Mouse (Mus musculus) c-Kit-positive CD71-positive TER-119-positive erythroid progenitor cells, embryonic 14.5 days (primary cell): ENCODE measurements around the gene Sdk1.

Source experiments
- DNase-seq: peaks from one replicate; pipeline ENCODE4 v3.0.0-alpha.2; 2013; ENCODE audit warnings: low spot score

Sdk1 gene

DNA sequence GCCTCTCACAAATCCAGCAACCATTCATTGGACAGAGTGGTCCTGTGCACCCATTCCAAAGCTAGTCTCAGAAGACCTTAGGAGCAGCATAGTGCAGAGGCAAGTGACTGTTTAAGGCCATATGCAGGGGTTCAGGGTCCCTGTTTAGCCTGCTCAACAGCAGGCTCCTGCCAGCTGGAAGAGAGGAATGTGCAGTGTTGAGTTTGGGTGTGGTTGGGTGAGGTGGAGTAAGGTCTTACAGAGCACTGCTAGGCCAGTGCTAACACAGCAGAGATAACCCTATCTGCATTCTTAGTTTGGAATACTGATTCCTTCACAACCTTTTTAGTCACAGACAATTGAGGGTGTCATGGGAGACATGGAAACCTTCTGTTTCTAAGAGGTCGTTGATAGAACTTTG is 206.0 kb downstream of the Sdk1 start:
- DNase-seq, result no peak

DNA sequence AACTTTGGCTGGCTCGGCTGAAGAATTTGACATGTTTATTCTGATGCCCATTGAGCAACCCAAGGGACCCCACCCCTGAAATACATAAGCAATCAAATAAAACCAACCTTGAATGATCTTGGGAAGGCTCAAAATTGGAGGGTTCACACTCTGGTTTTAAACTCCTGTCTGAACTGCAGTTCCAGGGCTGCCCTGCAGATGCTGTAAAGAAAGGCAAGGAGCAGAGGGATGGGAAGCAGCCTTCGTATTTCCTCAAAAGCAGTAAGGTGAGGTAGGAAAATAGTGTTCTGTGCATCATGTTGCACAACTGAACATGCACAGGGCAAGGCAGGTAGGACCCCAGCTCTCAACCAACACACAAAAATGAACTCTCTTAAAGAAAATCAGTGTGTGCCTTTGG is 222.1 kb downstream of the Sdk1 start:
- DNase-seq, result no peak

DNA sequence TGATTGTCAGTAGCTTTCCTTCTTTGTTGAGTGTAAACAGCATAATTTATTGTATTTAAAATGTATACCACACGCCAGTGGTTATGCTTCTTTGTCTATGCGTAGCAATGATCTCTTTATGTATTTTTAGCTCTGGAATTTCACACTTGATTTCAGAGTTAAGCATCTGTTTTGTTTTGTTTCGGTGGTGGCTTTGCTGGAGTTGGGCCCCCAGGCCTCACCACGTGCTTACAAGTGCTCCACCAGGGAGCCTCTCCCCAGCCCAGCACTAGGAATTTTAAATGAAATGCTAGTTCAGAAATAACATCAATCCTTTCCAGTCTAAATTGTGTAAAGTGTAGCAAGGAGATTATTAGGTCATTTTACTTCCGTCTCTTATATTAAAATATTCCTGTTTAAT is 227.5 kb downstream of the Sdk1 start:
- no peak for DNase-seq

DNA sequence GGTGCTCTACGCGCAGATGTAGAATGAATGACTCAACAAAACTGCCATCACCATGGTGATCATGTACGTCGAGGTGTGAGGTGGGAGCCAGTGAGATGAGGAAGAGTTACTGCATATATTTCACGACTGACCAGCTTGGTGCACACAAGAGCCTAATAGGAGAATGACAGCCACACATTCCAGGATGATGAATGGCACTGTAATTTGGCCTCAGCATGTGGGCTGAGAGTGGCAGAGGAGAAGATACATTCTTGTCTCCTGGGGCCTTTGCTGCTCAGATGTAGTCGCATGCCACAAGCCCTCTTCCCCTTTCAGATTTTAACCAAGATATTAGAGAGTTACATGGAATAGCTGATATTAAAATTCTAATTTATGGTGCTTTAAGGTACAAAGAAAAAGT is 264.0 kb downstream of the Sdk1 start:
- no peak for DNase-seq

DNA sequence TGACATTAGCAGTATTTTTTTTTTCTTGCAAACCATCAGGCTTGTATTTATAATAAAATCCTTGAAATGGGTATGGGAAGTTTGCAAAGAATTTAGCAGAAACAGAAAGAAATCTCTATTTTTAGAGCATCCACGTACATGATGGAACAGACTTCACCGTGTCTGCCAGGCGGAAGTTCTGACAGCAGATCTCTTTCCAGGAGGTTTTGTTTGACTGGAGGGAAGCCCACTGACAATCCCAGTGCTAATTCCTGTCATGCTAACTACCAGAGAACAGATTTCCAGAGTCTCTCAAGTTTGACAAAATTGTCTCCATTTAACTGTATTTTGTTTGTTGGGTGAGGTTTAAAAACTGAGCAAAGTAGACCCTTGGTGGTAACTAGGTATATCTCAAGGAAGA is 265.1 kb downstream of the Sdk1 start:
- no peak for DNase-seq

DNA sequence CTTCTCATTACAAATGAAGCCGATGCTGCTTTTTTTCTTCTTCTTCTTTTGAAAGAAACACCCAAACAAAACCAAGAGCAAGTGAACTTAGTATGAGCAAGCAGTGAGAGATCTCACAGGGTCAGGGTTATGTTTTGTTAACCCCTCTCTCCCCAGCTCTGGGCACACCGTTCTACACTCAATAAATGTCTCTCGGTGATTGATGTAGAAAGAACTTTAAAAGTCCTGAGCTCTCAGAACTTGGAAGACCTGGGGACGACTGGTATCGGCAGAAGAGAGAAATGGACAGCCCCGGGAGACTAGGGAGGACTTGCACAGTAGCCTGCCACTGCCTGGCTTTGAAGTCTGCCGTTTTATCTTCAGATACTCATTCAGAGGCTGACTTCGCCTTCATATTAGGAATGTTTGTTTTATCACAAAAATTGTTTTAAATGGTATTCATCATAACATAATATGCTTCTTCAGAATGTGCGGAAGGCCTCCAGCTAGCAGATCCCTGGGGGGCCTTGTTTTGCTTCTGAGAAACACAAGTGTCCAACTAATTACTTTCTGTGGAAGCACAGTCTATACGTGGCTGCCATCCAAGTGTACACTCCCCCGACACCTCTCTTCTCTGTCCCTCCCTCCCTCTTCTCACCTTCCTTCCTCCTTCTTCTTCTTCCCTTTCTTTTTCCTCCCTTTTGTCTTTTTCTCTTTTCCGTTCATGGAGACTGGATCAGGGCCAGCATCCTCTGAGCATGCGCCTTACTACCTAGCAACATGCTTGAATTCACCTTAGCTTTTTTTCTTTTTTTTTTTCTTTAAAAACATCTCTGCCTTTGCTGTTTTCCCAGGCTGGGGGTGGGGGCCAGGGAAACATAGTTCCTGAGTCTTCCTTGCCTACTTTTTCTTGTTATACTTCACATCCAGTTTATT is 283.8 kb downstream of the Sdk1 start:
- DNase-seq, result no peak

DNA sequence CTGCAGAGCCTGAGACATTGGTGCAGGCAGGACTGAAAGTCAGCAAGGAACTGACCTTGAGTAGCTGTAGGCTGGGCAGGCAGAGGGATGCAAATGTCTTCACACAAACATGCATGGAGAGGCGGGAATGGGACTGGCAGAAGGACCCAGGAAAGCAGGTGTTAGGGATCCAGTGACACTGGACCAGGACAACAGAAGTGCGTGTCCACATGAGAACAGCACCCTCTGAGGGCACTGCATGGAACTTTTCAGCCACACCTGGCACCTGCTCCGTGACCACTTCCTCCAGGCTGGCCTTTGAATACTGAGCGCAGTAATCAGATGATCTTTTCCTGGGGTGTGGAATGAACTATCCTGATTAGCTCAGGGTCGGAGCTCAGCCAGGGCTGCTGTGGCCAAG is 298.9 kb downstream of the Sdk1 start:
- no peak for DNase-seq

DNA sequence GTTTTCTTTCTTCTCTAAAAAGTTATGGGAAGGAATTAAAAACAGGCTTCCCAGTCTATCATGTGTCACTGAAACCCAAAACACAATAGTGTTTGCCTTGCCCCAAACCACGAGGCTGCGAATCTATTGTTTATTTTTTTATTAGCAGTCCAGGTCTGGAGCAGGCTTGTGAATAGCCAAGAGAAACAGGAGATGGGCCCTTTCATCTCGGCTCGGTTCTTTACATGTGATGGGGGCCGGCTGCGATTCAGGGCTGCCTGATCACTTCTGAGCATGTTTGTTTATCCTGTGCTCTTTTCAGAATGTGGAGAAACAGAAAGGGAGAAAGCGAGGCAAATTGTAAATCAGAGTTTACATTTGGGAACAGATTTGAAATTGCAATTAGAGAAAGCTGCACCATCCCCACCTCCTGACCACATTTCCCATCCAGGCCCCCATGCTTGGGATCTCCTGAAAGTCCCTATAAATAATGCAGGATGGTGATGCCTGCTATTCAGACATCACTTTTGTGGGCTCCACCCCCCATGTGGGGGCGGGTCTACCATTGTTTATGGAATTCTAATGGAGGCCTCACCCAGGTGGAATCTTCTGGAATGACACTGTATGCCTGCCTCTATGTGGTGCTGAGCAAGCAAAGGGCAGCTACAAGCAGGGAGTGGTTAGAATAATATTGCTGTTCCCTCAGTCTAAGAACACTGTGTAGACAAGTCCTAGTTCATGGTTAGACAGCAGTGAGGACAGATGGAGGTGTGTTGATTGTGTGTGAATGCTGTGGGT is 301.8 kb downstream of the Sdk1 start:
- no peak for DNase-seq

DNA sequence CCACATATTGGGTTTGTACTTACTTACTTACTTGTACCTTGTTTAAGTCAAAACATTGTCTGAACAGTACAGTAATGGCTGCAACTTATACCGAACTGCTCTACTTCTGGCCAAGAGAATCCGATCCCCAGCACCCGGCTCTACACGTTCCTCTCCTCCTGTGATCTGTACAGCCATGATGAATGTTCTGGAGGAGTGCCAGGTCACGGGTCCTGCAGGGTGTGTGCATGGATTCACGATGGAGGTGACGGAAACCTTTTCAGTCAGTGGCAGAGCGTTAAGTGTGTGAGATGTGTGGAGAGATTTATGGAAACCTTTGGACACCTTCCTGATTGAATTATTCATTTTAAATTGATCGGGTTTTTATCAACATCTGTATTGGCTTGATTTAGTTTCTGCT is 312.2 kb downstream of the Sdk1 start:
- no peak for DNase-seq

DNA sequence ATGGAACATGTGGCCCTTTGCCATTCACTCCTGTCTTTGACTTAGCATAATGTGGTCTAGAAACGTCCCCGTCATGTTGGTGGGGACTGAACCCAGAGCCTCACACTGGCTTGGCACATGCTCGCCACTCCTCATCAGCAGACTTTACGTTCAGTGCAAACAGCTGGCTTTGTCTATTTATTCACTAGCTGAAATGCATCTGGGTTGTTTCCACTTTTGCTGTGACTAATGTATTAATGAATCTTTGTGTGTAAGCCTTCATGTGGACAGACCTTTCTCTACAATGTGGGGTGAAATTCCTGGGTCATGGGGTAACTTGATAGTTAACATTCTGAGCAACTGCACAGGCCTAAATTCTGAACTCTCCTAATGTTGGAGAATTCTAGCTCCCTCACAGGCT is 317.4 kb downstream of the Sdk1 start:
- DNase-seq, result no peak

DNA sequence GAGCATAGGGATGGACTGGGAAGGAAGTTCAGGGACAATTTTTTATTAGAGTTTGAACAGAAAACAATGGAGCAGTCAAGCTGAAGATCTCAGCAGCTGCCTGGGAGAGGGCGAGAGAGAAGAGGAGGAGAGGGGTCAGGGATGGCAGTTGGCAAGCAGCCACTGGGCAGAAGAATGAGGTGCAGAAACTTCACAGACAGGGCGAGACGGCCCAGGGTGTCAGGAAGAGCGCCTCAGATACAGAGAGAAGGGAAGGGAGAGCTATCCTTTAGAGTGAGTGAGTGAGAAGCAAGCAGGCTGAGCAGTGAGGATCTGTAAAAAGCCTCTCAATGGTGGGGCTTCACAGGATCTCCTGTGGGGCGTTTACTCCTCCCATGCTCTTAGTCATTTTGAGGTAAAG is 319.0 kb downstream of the Sdk1 start:
- DNase-seq, result no peak

DNA sequence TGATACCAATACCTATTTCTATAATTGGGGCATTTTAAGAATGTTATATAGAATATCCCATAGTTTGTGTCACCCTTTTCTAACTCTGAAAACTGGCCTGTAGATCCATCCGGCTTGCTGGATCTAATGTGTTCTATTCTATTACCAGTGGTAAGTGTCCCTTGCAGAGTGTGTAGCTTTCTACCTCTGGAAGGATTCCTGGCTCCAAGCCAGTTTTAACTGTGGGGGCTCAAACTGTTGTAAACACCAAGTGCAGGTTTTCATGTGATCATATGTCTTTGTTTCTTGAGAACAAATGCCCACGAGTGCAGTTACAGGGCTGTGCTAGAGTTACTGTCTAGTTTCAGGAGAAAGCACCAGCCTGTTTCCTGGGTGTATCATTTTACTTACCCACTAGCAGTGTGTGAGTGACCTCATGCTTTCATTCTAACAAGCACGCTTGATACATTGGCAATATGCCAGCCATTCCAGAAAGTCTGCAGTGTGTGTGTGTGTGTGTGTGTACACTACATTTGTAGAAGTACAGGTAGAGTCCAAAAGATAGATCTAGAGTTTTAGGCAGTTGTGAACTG is 320.8 kb downstream of the Sdk1 start:
- DNase-seq, result no peak

DNA sequence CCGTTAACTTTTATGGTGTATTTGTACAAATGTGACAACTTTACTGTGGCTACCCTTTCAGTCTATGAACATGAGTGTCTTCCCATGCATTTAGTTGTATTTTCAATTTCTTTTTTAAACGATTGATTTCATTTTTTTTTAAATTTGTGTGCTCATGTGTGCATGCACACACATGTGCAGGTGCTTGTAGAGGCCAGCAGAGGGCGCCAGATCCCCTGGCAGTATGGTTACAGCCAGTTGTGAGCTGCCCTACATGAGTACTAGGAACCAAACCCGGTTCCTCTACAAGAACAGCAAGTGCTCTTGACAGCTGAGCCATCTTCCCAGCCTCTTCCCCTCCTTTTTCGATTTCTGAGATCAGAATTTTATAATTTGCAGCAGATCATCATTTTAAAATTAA is 322.9 kb downstream of the Sdk1 start:
- DNase-seq, result no peak

DNA sequence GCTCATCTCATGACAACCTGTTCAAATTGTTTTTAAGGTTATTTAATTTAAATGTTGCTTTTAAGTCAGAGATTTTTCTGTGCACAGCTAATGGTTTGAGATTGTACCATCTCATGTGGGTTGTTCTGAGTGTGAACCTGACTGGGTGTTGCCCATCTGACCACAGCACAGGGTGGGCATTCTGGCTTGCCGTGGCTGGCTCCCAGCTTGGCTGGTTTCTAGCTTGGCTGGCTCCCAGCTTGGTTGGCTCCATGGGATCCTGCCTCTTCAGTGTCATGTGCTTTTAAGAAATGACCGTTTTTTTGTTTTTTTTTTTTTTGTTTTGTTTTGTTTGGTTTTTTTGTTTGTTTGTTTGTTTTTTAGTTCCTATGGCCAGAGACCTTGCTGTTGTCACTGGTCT is 326.8 kb downstream of the Sdk1 start:
- DNase-seq, result no peak

DNA sequence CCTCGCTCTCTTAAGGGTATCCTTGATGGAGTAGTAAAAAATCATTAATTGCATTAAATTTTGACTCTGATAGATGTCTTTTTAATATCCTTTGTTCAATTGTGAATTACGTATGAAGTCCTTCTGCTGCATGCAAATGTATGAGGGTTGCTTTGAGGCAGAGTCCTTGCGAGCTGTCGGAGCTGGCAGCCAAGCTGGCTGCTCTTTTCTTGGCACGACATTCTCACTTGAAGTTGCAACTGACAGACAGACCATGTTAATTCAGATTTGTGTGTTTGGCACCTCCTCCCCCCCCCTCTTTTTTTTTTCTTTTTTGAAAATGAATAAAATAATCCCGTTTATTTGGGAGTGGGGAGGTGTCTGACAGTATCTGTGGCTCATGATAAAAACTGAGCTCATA is 329.2 kb downstream of the Sdk1 start:
- DNase-seq, result no peak

DNA sequence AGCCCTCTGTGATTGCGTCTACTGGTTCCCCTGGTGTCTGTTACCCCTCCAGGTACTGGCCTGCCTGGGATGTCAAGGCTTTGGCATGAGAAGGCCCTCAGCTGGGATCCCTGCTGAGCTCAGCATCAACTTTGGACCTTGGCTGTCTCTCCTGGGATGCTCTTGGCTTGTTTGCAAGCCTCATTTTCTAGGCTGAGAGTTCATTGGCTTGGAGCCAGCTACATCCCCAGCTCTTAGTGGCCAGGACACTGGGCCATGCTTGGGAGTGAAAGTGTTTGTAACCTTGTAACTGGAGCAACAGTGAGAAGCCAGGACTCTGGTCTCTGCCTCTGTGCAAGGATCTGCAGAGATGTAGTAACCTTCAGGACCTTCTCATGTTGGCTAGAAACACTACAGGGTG is 333.0 kb downstream of the Sdk1 start:
- no peak for DNase-seq

DNA sequence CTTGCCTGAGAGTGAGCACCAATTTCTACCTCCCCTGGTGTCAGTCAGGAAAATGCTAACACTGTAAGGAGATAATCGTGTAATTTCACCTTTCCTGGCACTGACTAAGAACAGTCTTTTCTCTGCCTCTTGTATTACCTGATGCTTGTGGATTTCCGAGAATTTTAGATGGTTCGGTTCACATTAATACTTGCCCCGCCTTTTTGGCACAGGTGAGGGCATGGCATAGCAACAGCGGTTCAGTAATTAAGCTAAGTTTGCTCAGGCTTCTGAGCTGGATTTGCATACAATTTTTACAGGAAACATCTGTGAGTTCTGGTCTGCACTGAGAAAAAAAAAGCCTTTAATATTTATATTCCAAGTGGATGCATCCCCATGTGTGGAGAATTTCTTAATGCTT is 350.0 kb downstream of the Sdk1 start:
- no peak for DNase-seq

DNA sequence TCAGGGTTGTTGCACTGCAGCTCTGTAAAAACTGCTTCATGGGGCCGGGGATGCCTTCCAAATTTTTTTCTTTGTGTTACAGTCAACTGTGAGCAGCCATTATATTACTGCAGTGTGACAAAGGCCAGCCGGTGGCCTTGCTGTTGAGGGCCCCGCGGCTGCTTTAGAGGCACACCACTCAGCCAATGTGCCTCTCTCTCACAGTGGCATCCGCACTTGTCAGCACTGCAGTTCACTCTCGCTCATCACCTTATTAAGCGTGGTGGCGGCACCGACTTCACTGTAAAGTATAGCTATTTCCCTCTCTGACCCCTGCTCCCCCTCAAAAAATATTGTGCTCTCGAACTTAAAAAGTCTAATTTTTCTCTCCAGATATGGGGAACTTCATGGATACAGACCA is 371.4 kb downstream of the Sdk1 start:
- DNase-seq, result no peak

DNA sequence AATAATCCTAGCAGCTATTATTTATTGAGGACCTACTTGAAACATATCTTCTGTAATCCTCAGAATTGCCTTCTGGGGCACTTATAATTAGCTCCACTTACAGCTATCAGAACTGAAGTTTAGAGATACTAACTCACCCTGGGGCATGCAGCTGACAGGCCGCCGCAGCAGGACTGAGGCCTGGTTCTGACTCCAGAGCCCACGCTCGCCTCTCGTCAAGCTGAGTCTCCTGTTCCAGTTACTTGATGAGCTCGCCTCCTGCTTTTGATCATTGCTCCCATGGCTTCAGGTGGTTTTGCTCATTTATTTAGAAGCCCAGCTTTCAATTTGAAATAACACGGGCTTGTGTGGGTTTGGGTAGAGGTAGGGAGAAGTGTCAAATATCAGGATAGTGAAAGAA is 374.5 kb downstream of the Sdk1 start:
- DNase-seq, result no peak

DNA sequence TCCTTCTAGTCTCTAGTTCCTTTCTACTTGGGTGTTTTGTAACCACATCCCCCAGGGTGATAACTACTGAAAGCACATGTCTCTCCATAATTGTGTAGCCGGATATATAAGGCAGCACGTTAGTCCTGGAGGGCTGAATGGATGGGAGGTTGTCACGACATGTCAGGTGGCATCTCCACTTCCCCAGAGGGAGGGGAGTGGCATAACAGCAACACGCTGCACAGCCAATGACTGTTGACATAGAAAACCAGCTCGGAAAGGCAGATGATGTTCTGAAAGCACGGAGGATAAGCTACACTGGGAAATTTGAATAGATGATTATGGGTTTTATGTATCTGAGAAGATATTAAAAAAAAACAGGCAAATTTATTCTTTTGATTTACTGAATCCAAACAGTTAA is 376.4 kb downstream of the Sdk1 start:
- no peak for DNase-seq

DNA sequence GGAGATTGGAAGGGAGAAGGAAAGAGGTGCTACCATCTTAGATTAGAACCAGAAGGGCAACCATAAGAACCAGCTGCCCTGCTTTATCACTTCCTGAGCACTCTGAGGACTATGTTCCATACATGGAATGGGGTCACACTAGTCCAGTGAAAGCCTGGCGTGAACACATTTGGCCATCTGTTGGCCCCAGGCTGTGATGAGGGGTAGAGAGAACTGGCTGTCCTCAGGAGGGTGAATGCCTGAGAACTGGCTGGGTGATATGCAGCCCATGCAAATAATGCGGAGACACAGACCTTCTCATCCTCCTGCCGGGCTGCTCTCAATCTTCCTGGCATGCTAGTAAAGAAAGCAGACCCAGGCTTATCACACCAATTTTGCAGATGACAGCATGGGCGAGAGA is 384.1 kb downstream of the Sdk1 start:
- no peak for DNase-seq

DNA sequence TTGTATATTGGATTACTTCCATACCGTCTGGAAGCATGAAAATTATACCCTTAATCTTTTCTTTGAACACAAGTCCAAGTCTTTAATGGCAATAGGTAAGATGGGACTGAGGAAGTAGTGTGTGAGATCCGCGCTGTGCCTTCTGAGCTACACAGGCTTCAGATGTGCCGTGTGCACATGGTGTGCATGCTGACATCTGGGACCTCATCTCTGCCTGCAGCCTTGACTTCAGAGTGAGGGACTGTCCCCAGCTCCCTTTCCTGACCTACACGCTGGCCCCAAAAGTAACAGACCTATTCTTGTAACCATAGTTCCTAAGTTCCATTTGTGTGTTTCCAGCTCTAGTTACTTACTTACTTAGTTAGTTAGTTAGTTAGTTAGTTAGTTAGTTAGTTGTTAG is 390.4 kb downstream of the Sdk1 start:
- DNase-seq, result no peak

DNA sequence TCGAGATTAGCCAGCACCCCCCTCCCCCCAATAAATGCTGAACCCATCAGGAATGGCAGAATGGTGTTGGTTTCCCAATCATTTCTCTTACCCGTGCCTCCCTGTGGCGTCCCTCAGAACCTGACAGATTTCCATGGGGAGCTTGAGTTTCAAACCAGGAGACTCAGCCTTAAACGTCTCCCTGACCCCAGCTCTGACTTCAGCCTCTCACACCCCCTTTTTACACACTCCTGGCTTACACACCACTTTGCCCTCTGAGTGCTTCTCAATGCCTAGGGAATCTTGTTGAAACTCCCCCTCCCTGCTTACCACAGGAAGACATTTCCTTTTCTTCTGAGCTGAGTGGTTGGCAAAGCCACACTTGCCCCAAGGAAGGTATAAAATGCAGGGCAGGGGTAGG is 392.0 kb downstream of the Sdk1 start:
- DNase-seq, result no peak
